26 mouse cellular contexts compared by ENCODE assay signal in the genomic region with DNA sequence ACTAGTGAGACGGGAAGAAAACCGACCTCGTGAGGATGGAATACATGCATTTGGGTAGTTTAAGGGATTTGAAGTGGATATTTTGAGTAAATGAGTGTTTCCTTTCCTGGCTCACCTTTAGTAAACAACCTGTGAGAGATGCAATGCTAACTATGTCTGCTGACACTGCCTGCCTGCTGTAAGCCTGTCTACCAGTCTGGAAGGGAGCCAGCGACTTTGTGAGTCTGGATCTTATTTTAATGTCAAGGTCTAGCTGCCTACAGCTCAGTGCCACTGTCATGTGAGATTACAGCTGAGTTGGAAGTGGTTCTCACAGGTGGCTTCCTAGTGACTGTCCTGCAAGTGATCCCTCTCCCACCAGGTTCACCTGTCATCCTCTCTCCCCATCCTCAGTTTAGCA.
"Had no signal": no experiment of that assay in that cellular context is flagged by ENCODE, and none has a peak within 500 bp of the region (broad histone marks: within the 10 kb centered on the region; RNA-seq: fewer than 3 reads in every experiment).

No protein-coding gene starts in this region.

- H3K9ac ChIP-seq: limb, embryonic 13.5 days; liver, embryonic 12.5 days; liver, embryonic 15.5 days; lung, embryonic 15.5 days; midbrain, embryonic 13.5 days; neural tube, embryonic 13.5 days; stomach, embryonic 15.5 days had no signal

- H3K27me3 ChIP-seq: liver, embryonic 12.5 days; liver, embryonic 15.5 days; lung, embryonic 15.5 days; midbrain, embryonic 13.5 days; neural tube, embryonic 13.5 days; stomach, embryonic 15.5 days had no signal

- ATAC-seq: liver, embryonic 12.5 days; midbrain, embryonic 13.5 days; midbrain, embryonic 16.5 days had no signal

- H3K4me3 ChIP-seq: layer of hippocampus, adult 2 months; limb, embryonic 10.5 days; limb, embryonic 13.5 days; liver, embryonic 12.5 days; liver, embryonic 15.5 days; lung, embryonic 15.5 days; megakaryocyte, embryonic 14.5 days; midbrain, embryonic 10.5 days; midbrain, embryonic 13.5 days; myocyte; neural tube, embryonic 13.5 days; stomach, embryonic 15.5 days had no signal

- DNase-seq: kidney, adult 9 months; kidney, postnatal 25 days; layer of hippocampus, adult 9-11 months; liver; lung, adult 18-20 months; lung, postnatal 10 days; lung, postnatal 36 days; retina, postnatal 1 day; right cerebral cortex, postnatal 25 days; spleen, adult 18-20 months; thymus, adult 18-20 months; thymus, postnatal 4 days had no signal

- H3K27ac ChIP-seq: kidney, postnatal 0 days; layer of hippocampus, adult 2 months; limb, embryonic 10.5 days; limb, embryonic 13.5 days; liver, embryonic 12.5 days; liver, embryonic 15.5 days; lung, embryonic 15.5 days; midbrain, embryonic 10.5 days; midbrain, embryonic 13.5 days; neural tube, embryonic 13.5 days; stomach, embryonic 15.5 days had no signal

- H3K9me3 ChIP-seq: limb, embryonic 10.5 days; limb, embryonic 13.5 days; liver, embryonic 12.5 days; liver, embryonic 15.5 days; lung, embryonic 15.5 days; megakaryocyte, embryonic 14.5 days; midbrain, embryonic 10.5 days; midbrain, embryonic 13.5 days; neural tube, embryonic 13.5 days; stomach, embryonic 15.5 days had no signal

- H3K4me2 ChIP-seq: limb, embryonic 13.5 days; liver, embryonic 12.5 days; liver, embryonic 15.5 days; lung, embryonic 15.5 days; midbrain, embryonic 13.5 days; neural tube, embryonic 13.5 days; stomach, embryonic 15.5 days had no signal

- H3K36me3 ChIP-seq: limb, embryonic 10.5 days; limb, embryonic 13.5 days; liver, embryonic 12.5 days; liver, embryonic 15.5 days; lung, embryonic 15.5 days; midbrain, embryonic 10.5 days; midbrain, embryonic 13.5 days; neural tube, embryonic 13.5 days; stomach, embryonic 15.5 days had no signal

- H3K4me1 ChIP-seq: limb, embryonic 10.5 days; liver, embryonic 12.5 days; liver, embryonic 15.5 days; megakaryocyte, embryonic 14.5 days had no signal
